Mouse (Mus musculus) E14TG2a.4 (cell line): ENCODE data around the gene Gm17334.

ENCODE experiments used
- H3K27me3 ChIP-seq: 2 replicates; pipeline ENCODE4 v1.6.1; 2014; ENCODE audit warnings: low read length, control low read depth; ENCODE audit not compliant: insufficient read depth
- H3K36me3 ChIP-seq: 2 replicates; pipeline ENCODE4 v1.6.1; 2014; ENCODE audit warnings: low read length, control low read depth; ENCODE audit not compliant: insufficient read depth
- H3K4me1 ChIP-seq: replicated peaks from 2 replicates; pipeline ENCODE4 v1.6.1; 2014; ENCODE audit warnings: low read depth, low read length, control low read depth
- H3K4me3 ChIP-seq: replicated peaks from 2 replicates; pipeline ENCODE4 v1.5.1; 2014; ENCODE audit warnings: mild to moderate bottlenecking, low read length
- H3K9me3 ChIP-seq: 2 replicates; pipeline ENCODE4 v1.6.1; 2014; ENCODE audit warnings: low read length, control low read depth
- CTCF ChIP-seq: conservative IDR thresholded peaks from 2 replicates; pipeline ENCODE4 v1.5.1; 2014; ENCODE audit warnings: low read length
- NANOG ChIP-seq: IDR thresholded peaks from 2 replicates; pipeline ENCODE4 v1.6.1; 2014; ENCODE audit warnings: borderline replicate concordance, low read length, mixed read lengths
- POU5F1 ChIP-seq: IDR thresholded peaks from 2 replicates; pipeline ENCODE4 v1.6.1; 2014; ENCODE audit warnings: low read length, borderline replicate concordance

The Gm17334 gene

DNA sequence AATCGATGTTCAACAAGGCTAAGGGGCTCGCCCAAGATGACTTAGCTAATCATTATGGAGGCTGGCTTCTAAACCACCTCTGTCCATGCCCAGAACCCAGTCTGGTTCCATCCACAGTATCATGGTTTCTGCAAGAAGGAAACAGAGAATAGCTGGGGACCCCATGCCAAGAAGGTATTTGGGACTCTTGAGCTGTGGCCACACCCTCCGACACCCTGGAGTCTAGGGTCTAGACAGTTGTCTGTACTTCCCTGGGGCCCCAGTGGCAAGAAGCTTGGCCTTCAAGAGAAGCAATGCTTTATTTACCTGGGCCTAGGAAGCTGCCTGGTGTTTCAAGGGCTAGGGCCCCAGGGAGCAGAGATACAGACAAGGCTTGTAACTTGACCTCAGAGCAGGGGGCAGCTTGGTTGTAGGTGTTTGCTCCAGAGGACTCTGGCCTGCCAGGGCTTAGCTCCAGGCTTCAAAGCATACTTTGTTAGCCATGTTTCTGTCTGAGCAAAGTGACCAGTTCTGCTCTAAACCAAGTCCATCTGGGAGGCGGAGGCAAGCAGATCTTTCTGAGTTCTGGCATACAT is 8.3 kb upstream of the Gm17334 start:
- Histone ChIP-seq H3K36me3 (peaks cover 41% of the 10 kb centered on the region), H3K9me3 (no peaks in the 10 kb centered on the region), H3K4me3 (no peak overlapping the region), H3K27me3 (no peaks in the 10 kb centered on the region), H3K4me1 (peaks cover 96% of the 10 kb centered on the region)
- TF ChIP-seq CTCF = no peak
- no peak for TF ChIP-seq POU5F1

DNA sequence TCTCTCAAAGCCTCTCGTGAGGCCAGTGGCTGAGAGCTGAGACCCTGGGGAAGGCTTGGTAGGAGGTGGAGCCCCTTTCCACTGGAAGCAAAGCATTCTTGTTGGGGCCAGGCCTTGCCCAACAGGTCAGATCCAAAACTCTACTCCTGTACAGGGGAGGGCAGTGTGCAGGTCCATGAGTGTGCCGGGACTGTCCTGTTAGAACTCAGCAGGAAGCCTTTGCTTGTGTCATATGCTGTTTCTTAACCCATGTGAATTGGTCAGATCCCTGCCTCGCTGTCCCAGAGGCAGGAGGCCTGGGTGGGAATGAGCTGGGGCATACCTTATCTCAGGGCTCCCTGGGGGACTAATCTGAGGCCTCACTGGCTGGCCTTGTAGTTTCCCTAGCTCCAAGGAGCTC is 7.3 kb upstream of the Gm17334 start:
- Histone ChIP-seq H3K4me1 (peaks cover 96% of the 10 kb centered on the region), H3K36me3 (peaks cover 52% of the 10 kb centered on the region), H3K9me3 (no peaks in the 10 kb centered on the region), H3K4me3 (no peak overlapping the region), H3K27me3 (no peaks in the 10 kb centered on the region)
- TF ChIP-seq POU5F1 (no peak), NANOG (no peak), CTCF (no peak)

GRCm38 (mm10) chr11:53779808-53780207 is 6.8 kb upstream of the Gm17334 start:
- H3K36me3 ChIP-seq = peaks cover 56% of the 10 kb centered on the region
- no peak for TF ChIP-seq CTCF
- no peak for TF ChIP-seq POU5F1
- no peak for TF ChIP-seq NANOG
- H3K4me1 ChIP-seq = peaks cover 96% of the 10 kb centered on the region
- H3K4me3 ChIP-seq = no peak overlapping the region
- no peaks in the 10 kb centered on the region for H3K27me3 ChIP-seq
- no peaks in the 10 kb centered on the region for H3K9me3 ChIP-seq

GRCm38 (mm10) chr11:53778455-53778854 is 5.5 kb upstream of the Gm17334 start:
- no peak overlapping the region for H3K4me3 ChIP-seq
- no peaks in the 10 kb centered on the region for H3K9me3 ChIP-seq
- no peaks in the 10 kb centered on the region for H3K27me3 ChIP-seq
- H3K36me3 ChIP-seq = peaks cover 70% of the 10 kb centered on the region
- peaks cover 96% of the 10 kb centered on the region for H3K4me1 ChIP-seq
- TF ChIP-seq CTCF (no peak), POU5F1 (no peak), NANOG (no peak)

DNA sequence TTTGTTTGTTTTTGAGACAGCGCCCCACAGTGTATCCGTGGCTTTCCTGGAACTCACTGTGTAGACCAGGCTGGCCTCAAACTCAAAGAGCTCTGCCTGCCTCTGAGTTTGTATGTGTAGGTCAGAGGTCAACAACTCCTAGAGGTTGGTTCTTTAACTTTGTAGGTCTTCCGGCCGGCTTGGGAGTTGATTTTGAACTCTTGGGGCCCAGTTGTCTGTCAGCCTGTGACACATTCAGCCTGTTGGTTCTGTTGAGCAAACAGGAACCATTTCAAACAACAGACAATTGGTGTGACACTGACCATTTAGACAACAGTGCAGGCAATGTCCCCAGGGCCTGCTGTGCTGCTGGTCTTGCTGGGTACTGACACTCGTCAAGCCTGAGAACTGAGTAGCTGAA is 4.7 kb upstream of the Gm17334 start:
- peaks cover 96% of the 10 kb centered on the region for H3K4me1 ChIP-seq
- H3K9me3 ChIP-seq = no peaks in the 10 kb centered on the region
- H3K27me3 ChIP-seq = no peaks in the 10 kb centered on the region
- TF ChIP-seq CTCF (no peak), NANOG (no peak), POU5F1 (no peak)
- H3K4me3 ChIP-seq = no peak overlapping the region
- peaks cover 77% of the 10 kb centered on the region for H3K36me3 ChIP-seq

- no peak for TF ChIP-seq CTCF
- TF ChIP-seq NANOG = no peak
- no peak for TF ChIP-seq POU5F1
- no peaks in the 10 kb centered on the region for H3K27me3 ChIP-seq
- no peaks in the 10 kb centered on the region for H3K9me3 ChIP-seq
- H3K4me1 ChIP-seq = peaks cover 90% of the 10 kb centered on the region
- H3K36me3 ChIP-seq = peaks cover 88% of the 10 kb centered on the region
- H3K4me3 ChIP-seq = no peak overlapping the region
Observed at GRCm38 (mm10) chr11:53774659-53775255, 1.8 kb upstream of the Gm17334 start.

DNA sequence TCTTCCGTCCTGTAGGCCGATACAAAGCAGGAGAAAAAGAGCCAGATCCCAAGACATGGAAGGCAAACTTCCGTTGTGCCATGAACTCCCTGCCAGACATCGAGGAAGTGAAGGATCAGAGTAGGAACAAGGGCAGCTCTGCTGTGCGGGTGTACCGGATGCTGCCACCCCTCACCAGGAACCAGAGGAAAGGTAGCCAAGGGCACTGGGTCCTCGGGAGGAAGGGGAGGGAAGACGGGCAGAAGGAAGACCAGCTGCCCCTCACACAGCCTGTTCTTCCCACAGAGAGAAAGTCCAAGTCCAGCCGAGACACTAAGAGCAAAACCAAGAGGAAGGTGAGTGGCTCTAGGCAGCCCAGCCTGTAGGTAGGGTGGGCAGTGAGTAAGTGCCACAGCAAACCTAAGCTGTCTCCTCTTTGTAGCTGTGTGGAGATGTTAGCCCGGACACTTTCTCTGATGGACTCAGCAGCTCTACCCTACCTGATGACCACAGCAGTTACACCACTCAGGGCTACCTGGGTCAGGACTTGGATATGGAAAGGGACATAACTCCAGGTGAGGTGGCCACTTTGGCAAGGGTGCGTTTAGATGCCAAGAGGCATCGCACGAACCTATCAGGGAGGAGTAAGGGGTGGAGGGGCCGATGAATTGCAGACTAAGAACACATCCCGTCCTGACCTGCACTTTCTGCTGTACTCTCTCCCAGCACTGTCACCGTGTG is 814 bp upstream of the Gm17334 start:
- Histone ChIP-seq H3K27me3 (0 out of 2 replicates have a peak, but pooled peaks cover 2% of the 10 kb centered on the region), H3K4me1 (peaks cover 89% of the 10 kb centered on the region), H3K36me3 (peaks cover 78% of the 10 kb centered on the region), H3K9me3 (no peaks in the 10 kb centered on the region), H3K4me3 (no peak overlapping the region)
- no peak for TF ChIP-seq CTCF
- TF ChIP-seq POU5F1 = no peak
- no peak for TF ChIP-seq NANOG

- TF ChIP-seq NANOG (no peak), POU5F1 (no peak), CTCF (no peak)
- H3K4me3 ChIP-seq = no peak overlapping the region
- 0 out of 2 replicates have a peak, but pooled peaks cover 2% of the 10 kb centered on the region for H3K27me3 ChIP-seq
- H3K36me3 ChIP-seq = peaks cover 66% of the 10 kb centered on the region
- H3K9me3 ChIP-seq = no peaks in the 10 kb centered on the region
- H3K4me1 ChIP-seq = peaks cover 85% of the 10 kb centered on the region
Observed at GRCm38 (mm10) chr11:53772536-53772935, 451 bp downstream of the Gm17334 start.
